Mouse (Mus musculus) MEL (cell line): ENCODE data around the gene Sag. TPM values are rescaled to one million over a fixed set of nuclear protein-coding genes. Genes with fewer than 3 reads are reported as not detected.
A peak's percentile ranks its signal among the peaks of the same experiment; 100 is the strongest.

ENCODE experiments used
- DNase-seq: peaks from one replicate; pipeline ENCODE4 v3.0.0; 2011; ENCODE audit warnings: low read depth, low spot score
- H3K27ac ChIP-seq: 2 replicates; pipeline ENCODE4 v1.5.1; 2012; ENCODE audit warnings: low read depth, mild to moderate bottlenecking, control low read depth, low read length, moderate library complexity; ENCODE audit not compliant: control insufficient read depth
- H3K27me3 ChIP-seq, 2 experiments: fragments of 150-350 bp in 1 of 2; sonication (generic) in 1 of 2; 2 replicates each; pipeline ENCODE4 v1.6.1; 2012; ENCODE audit warnings: low read length in 2 of 2, mild to moderate bottlenecking in 2 of 2, improper control_type of control experiment in 1 of 2, moderate library complexity in 1 of 2; ENCODE audit not compliant: insufficient read depth in 2 of 2, control insufficient read depth in 1 of 2
- H3K36me3 ChIP-seq, 2 experiments: 2 replicates each; pipeline ENCODE4 v1.6.1; 2012 to 2014; ENCODE audit warnings: low read length in 2 of 2, improper control_type of control experiment in 1 of 2, inconsistent platforms in 1 of 2, mild to moderate bottlenecking in 1 of 2; ENCODE audit not compliant: insufficient read depth in 2 of 2, control insufficient read depth in 1 of 2
- H3K4me1 ChIP-seq, 2 experiments: fragments of 150-350 bp in 1 of 2; sonication (generic) in 1 of 2; 2 replicates each; pipeline ENCODE4 v1.6.1; 2012; ENCODE audit warnings: low read length in 2 of 2, improper control_type of control experiment in 1 of 2, mild to moderate bottlenecking in 1 of 2; ENCODE audit not compliant: insufficient read depth in 2 of 2, control insufficient read depth in 1 of 2
- H3K4me3 ChIP-seq, 2 experiments: fragments of 150-350 bp in 1 of 2; sonication (generic) in 1 of 2; 2 replicates each; pipeline ENCODE4 v1.5.1; 2012; ENCODE audit warnings: low read depth in 2 of 2, low read length in 2 of 2, mild to moderate bottlenecking in 2 of 2, moderate library complexity in 2 of 2, control low read depth in 1 of 2, improper control_type of control experiment in 1 of 2; ENCODE audit not compliant: control insufficient read depth in 1 of 2, insufficient read depth in 1 of 2
- H3K79me2 ChIP-seq: 2 replicates; pipeline ENCODE4 v1.6.1; 2012; ENCODE audit warnings: mild to moderate bottlenecking, low read length, moderate library complexity; ENCODE audit not compliant: control insufficient read depth, poor library complexity, insufficient read depth
- H3K9ac ChIP-seq: 2 replicates; pipeline ENCODE4 v1.6.1; 2012; ENCODE audit warnings: low read depth, mild to moderate bottlenecking, control low read depth, low read length, moderate library complexity; ENCODE audit not compliant: control insufficient read depth, poor library complexity, severe bottlenecking
- H3K9me3 ChIP-seq: fragments of 150-350 bp; sonication (generic); replicated peaks from 2 replicates; pipeline ENCODE4 v1.6.1; 2012; ENCODE audit warnings: mild to moderate bottlenecking, low read length, improper control_type of control experiment, moderate library complexity; ENCODE audit not compliant: insufficient read depth
- BHLHE40 ChIP-seq: IDR thresholded peaks from 2 replicates; pipeline ENCODE4 v1.6.1; 2012; ENCODE audit warnings: low read depth, mild to moderate bottlenecking, inconsistent platforms, low read length, improper control_type of control experiment, borderline replicate concordance
- CHD1 ChIP-seq: IDR thresholded peaks from 2 replicates; pipeline ENCODE4 v1.6.1; 2012; ENCODE audit warnings: low read depth, mild to moderate bottlenecking, inconsistent platforms, low read length, improper control_type of control experiment
- CHD2 ChIP-seq: IDR thresholded peaks from 2 replicates; pipeline ENCODE4 v1.6.1; 2011; ENCODE audit warnings: low read length, improper control_type of control experiment
- CTCF ChIP-seq, 3 experiments: IDR thresholded peaks in 2 of 3; conservative IDR thresholded peaks in 1 of 3; 2 replicates each; pipeline ENCODE4 v1.5.1; 2011 to 2012; ENCODE audit warnings: low read length in 3 of 3, low read depth in 2 of 3, mild to moderate bottlenecking in 2 of 3, improper control_type of control experiment in 1 of 3, inconsistent platforms in 1 of 3, mixed read lengths in 1 of 3, moderate library complexity in 1 of 3; ENCODE audit not compliant: control insufficient read depth in 1 of 3, insufficient read depth in 1 of 3, poor library complexity in 1 of 3, severe bottlenecking in 1 of 3
- EP300 ChIP-seq, 2 experiments: IDR thresholded peaks; 2 replicates each; pipeline ENCODE4 v1.6.1; 2011; ENCODE audit warnings: improper control_type of control experiment in 2 of 2, low read length in 2 of 2, low read depth in 1 of 2, mild to moderate bottlenecking in 1 of 2
- ETS1 ChIP-seq: IDR thresholded peaks from 2 replicates; pipeline ENCODE4 v1.6.1; 2012; ENCODE audit warnings: low read depth, mild to moderate bottlenecking, inconsistent platforms, low read length, improper control_type of control experiment, moderate library complexity
- GABPA ChIP-seq: IDR thresholded peaks from 2 replicates; pipeline ENCODE4 v1.6.1; 2012; ENCODE audit warnings: low read depth, mild to moderate bottlenecking, inconsistent platforms, low read length, improper control_type of control experiment, moderate library complexity
- GATA1 ChIP-seq: IDR thresholded peaks from 2 replicates; pipeline ENCODE4 v1.6.1; 2011; ENCODE audit warnings: low read depth, low read length, improper control_type of control experiment
- HCFC1 ChIP-seq: IDR thresholded peaks from 2 replicates; pipeline ENCODE4 v1.6.1; 2012; ENCODE audit warnings: low read depth, mild to moderate bottlenecking, inconsistent platforms, low read length, improper control_type of control experiment, moderate library complexity
- MAFK ChIP-seq: IDR thresholded peaks from 2 replicates; pipeline ENCODE4 v1.6.1; 2011; ENCODE audit warnings: low read depth, mild to moderate bottlenecking, low read length, improper control_type of control experiment, borderline replicate concordance
- MAX ChIP-seq: IDR thresholded peaks from 2 replicates; pipeline ENCODE4 v1.6.1; 2011; ENCODE audit warnings: low read length, improper control_type of control experiment
- MEF2A ChIP-seq: IDR thresholded peaks from 2 replicates; pipeline ENCODE4 v1.6.1; 2014; ENCODE audit warnings: low read depth, mild to moderate bottlenecking, inconsistent platforms, low read length, improper control_type of control experiment; ENCODE audit not compliant: poor library complexity, insufficient replicate concordance, severe bottlenecking; ENCODE audit errors: extremely low read depth
- MXI1 ChIP-seq: IDR thresholded peaks from 2 replicates; pipeline ENCODE4 v1.6.1; 2011; ENCODE audit warnings: mild to moderate bottlenecking, low read depth, low read length, improper control_type of control experiment
- MYB ChIP-seq: IDR thresholded peaks from 2 replicates; pipeline ENCODE4 v1.6.1; 2011; ENCODE audit warnings: mild to moderate bottlenecking, low read depth, low read length, improper control_type of control experiment
- NELFE ChIP-seq: IDR thresholded peaks from 2 replicates; pipeline ENCODE4 v1.6.1; 2011; ENCODE audit warnings: low read depth, low read length, improper control_type of control experiment
- NRF1 ChIP-seq: IDR thresholded peaks from 2 replicates; pipeline ENCODE4 v1.6.1; 2014; ENCODE audit warnings: low read depth, mild to moderate bottlenecking, inconsistent platforms, low read length, improper control_type of control experiment, moderate library complexity; ENCODE audit not compliant: poor library complexity, insufficient read depth, severe bottlenecking
- POLR2A ChIP-seq, 2 experiments: IDR thresholded peaks; 2 replicates each; pipeline ENCODE4 v1.6.1; 2011 to 2012; ENCODE audit warnings: low read length in 2 of 2, mild to moderate bottlenecking in 2 of 2, control low read depth in 1 of 2, improper control_type of control experiment in 1 of 2, low read depth in 1 of 2, moderate library complexity in 1 of 2; ENCODE audit not compliant: control insufficient read depth in 1 of 2, insufficient read depth in 1 of 2, poor library complexity in 1 of 2
- POLR2AphosphoS2 ChIP-seq: IDR thresholded peaks from 2 replicates; pipeline ENCODE4 v1.6.1; 2011; ENCODE audit warnings: low read length, improper control_type of control experiment
- RCOR1 ChIP-seq: IDR thresholded peaks from 2 replicates; pipeline ENCODE4 v1.6.1; 2012; ENCODE audit warnings: low read depth, mild to moderate bottlenecking, inconsistent platforms, low read length, improper control_type of control experiment
- TBP ChIP-seq: IDR thresholded peaks from 2 replicates; pipeline ENCODE4 v1.8.0; 2011; ENCODE audit warnings: low read depth, low read length, improper control_type of control experiment
- TCF12 ChIP-seq: IDR thresholded peaks from 2 replicates; pipeline ENCODE4 v1.6.1; 2014; ENCODE audit warnings: low read depth, mild to moderate bottlenecking, inconsistent platforms, low read length, improper control_type of control experiment, moderate library complexity
- UBTF ChIP-seq: IDR thresholded peaks from 2 replicates; pipeline ENCODE4 v1.6.1; 2012; ENCODE audit warnings: low read depth, mild to moderate bottlenecking, inconsistent platforms, low read length, improper control_type of control experiment, moderate library complexity, borderline replicate concordance; ENCODE audit not compliant: insufficient read depth
- ZC3H11A ChIP-seq: IDR thresholded peaks from 2 replicates; pipeline ENCODE4 v1.6.1; 2012; ENCODE audit warnings: low read depth, mild to moderate bottlenecking, inconsistent platforms, low read length, improper control_type of control experiment
- ZKSCAN1 ChIP-seq: IDR thresholded peaks from 2 replicates; pipeline ENCODE4 v1.6.1; 2012; ENCODE audit warnings: low read depth, mild to moderate bottlenecking, inconsistent platforms, low read length, improper control_type of control experiment, moderate library complexity
- polyA plus RNA-seq, 2 experiments: library from polyadenylated mRNA; stranded (reverse) in 1 of 2; unstranded in 1 of 2; fragments of >175 nt in 1 of 2; fragments of >200 nt in 1 of 2; gene quantifications; 2 replicates each; pipeline versions ENCODE4 v1.2.1 to v1.2.4; 2012; ENCODE audit warnings: low replicate concordance in 2 of 2, low read depth in 1 of 2; ENCODE audit not compliant: insufficient read length in 2 of 2, insufficient read depth in 1 of 2, missing spikeins in 1 of 2
- total RNA-seq: library from RNA; depleted of rRNA; stranded (reverse); fragments of 300-350 nt; gene quantifications from 2 replicates; pipeline ENCODE4 v1.2.3, GENCODE M21; 2012

The Sag gene
- total and polyA plus RNA-seq, 3 experiments, result 2.5 to 4.1 TPM; not detected in 1

GRCm38 (mm10) chr1:87866672-87867071 is 63.2 kb downstream of the Sag start:
- no peaks in the 10 kb centered on the region for H3K9me3 ChIP-seq
- H3K79me2 ChIP-seq, result peaks cover 58% of the 10 kb centered on the region
- H3K9ac ChIP-seq, result no peak overlapping the region
- no peak overlapping the region for H3K4me3 ChIP-seq
- peaks cover 4 to 16% of the 10 kb centered on the region in 2 experiments; a peak in 3 of 4 replicates for H3K4me1 ChIP-seq
- TF ChIP-seq CTCF (IDR thresholded peaks at IDR 0.05 in 2 of 3, conservative IDR thresholded peaks at IDR 0.05 in 1 of 3; ENCODE audit: control insufficient read depth in 1 of 3, insufficient read depth in 1 of 3, low read depth in 2 of 3, low read length in 3 of 3, poor library complexity in 1 of 3, severe bottlenecking in 1 of 3) (no peak), HCFC1 (no peak), MEF2A (0 out of 2 replicates have a peak, but pooled peaks have one; percentile 42)
- peaks cover 0 to 5% of the 10 kb centered on the region in 2 experiments; a peak in 2 of 4 replicates for H3K36me3 ChIP-seq
- no peak overlapping the region for H3K27ac ChIP-seq
- DNase-seq, result no peak
- no peaks in the 10 kb centered on the region for H3K27me3 ChIP-seq

- no peak for DNase-seq
- Histone ChIP-seq H3K27ac (no peak overlapping the region), H3K4me1 (peaks cover 4 to 11% of the 10 kb centered on the region in 2 experiments; a peak in 2 of 4 replicates)
Measured at GRCm38 (mm10) chr1:87871546-87871945, 68.1 kb downstream of the Sag start.

GRCm38 (mm10) chr1:87873081-87873480 is 69.6 kb downstream of the Sag start:
- Histone ChIP-seq H3K36me3 (peaks cover 0 to 26% of the 10 kb centered on the region in 2 experiments; a peak in 3 of 4 replicates), H3K4me1 (peaks cover 10 to 15% of the 10 kb centered on the region in 2 experiments), H3K27me3 (no peaks in the 10 kb centered on the region), H3K4me3 (no peak overlapping the region), H3K79me2 (peaks cover 42% of the 10 kb centered on the region), H3K27ac (peak overlapping the region; percentile 49; the same call in 1 of the 2 replicates), H3K9ac (no peak overlapping the region), H3K9me3 (no peaks in the 10 kb centered on the region)
- DNase-seq, result peak; percentile 56
- no peak for TF ChIP-seq MAFK
- TF ChIP-seq GABPA, result no peak
- TF ChIP-seq CHD2, result no peak
- no peak for TF ChIP-seq POLR2A (IDR thresholded peaks at IDR 0.05; ENCODE audit: control insufficient read depth in 1 of 2, insufficient read depth in 1 of 2, low read depth in 1 of 2, low read length in 2 of 2, poor library complexity in 1 of 2)
- TF ChIP-seq RCOR1, result 0 out of 2 replicates have a peak, but pooled peaks have one; percentile 33
- no peak for TF ChIP-seq CHD1
- TF ChIP-seq GATA1, result peak; percentile 53; the same call in 1 of the 2 replicates
- no peak for TF ChIP-seq MYB
- TF ChIP-seq NRF1, result no peak
- no peak for TF ChIP-seq NELFE
- TF ChIP-seq POLR2AphosphoS2, result no peak
- TF ChIP-seq ZC3H11A, result no peak
- peak; percentile 10 to 62; a peak in 2 of 4 replicates for TF ChIP-seq EP300 (IDR thresholded peaks at IDR 0.05; ENCODE audit: low read depth in 1 of 2, low read length in 2 of 2)
- TF ChIP-seq UBTF, result no peak
- no peak for TF ChIP-seq BHLHE40
- no peak for TF ChIP-seq MXI1
- TF ChIP-seq ZKSCAN1, result no peak
- no peak for TF ChIP-seq TBP
- 0 out of 2 replicates have a peak, but pooled peaks have one; percentile 18 for TF ChIP-seq ETS1

More at GRCm38 (mm10) chr1:87871546-87871945, 68.1 kb downstream of the Sag start:
- Histone ChIP-seq H3K9ac (no peak overlapping the region), H3K36me3 (peaks cover 0 to 17% of the 10 kb centered on the region in 2 experiments; a peak in 3 of 4 replicates), H3K27me3 (no peaks in the 10 kb centered on the region), H3K79me2 (peaks cover 39% of the 10 kb centered on the region), H3K4me3 (no peak overlapping the region), H3K9me3 (no peaks in the 10 kb centered on the region)
- TF ChIP-seq TCF12 (no peak), MAX (no peak)
